Mouse (Mus musculus) heart, postnatal 0 days (tissue): ENCODE measurements around the gene Eif2ak1.

Experiments
- CTCF ChIP-seq: IDR thresholded peaks from 2 replicates; pipeline ENCODE4 v1.5.1; 2016; ENCODE audit warnings: antibody characterized with exemption, control low read depth, low read depth
- EP300 ChIP-seq: IDR thresholded peaks from 2 replicates; pipeline ENCODE4 v1.6.1; 2016; ENCODE audit warnings: antibody characterized with exemption, low read depth

GRCm38 (mm10) chr5:143931863-143932580 lies 114.4 kb downstream of the Eif2ak1 start:
- TF ChIP-seq CTCF (no peak), EP300 (no peak)
